Mouse (Mus musculus) brain, adult 2 months (tissue): ENCODE measurements at regions not wholly inside any gene's neighbourhood (a gene's known extent, or its start where the extent isn't known, plus 50 kb on each side); places are given as distances from the start of the nearest gene placed in this dataset.

ENCODE experiments used
- DNase-seq: peaks from one replicate; pipeline ENCODE4 v3.0.0; 2011; ENCODE audit warnings: low read depth, low spot score

DNA sequence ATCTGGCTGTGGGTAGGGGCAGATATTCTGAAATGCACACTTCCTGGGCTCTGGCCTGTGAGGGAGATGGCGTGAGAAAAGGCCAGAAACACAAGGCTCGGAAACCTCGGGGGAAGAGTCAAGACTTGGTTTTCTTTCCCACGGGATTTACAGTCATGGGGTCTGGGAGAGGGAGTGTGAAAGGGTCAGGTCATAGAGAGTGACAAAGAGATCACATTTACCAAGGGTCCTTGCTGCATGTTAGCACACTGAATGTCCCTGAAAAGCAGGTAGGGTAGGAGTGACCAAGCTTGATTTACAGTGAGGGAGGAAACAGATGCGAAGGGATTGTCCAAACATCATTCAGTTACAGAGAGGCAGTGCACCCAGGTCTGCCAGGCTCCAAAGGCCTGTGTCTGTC is 156.0 kb downstream of the Efnb1 start:
- DNase-seq, result no peak

DNA sequence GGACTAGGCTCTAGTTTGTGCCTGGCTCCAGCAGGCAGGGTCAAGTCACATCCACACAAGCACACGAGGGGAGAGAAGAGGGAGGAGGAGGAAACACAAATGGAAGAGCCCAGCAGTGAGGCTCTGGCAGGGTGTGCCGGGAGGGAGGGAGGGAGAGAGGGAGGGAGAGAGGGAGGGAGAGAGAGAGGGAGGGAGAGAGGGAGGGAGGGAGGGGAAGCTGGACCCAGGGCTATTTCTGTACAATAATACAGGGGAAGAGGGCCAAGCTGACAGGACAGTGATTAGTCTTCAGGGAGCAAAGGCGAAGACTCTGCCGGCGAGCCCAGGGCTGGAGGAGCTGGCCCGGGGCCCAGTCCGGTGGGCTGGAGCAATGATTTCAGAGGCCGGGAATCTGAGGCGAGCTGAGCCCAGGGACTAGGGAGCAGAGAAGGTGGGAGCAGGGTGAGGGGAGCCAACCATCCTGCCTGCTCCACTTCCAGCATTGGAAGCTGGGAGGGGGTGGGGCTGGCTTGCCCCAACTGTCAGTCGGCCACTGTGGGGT is 155.6 kb downstream of the Efnb1 start:
- no peak for DNase-seq

DNA sequence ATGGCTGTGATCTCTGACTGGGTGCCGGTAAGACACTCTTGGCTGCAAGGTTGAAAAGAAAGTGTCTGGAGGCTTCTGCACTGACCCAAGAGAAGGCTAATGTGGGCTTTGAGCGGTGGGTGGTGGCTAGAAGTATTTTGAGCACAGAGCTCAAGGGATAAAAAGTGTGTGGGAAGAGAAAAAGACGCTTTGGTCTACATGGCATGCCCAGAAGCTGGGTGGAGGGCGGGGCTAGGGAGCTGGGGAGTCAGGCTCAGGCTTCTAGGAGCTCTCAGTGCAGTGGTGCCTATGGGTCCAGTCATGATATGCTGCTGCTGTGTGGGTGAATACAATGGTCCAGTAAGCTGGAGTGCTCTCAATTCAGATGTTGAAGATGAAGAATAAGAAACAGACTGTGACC is 152.1 kb downstream of the Efnb1 start:
- DNase-seq, result peak; percentile 50

DNA sequence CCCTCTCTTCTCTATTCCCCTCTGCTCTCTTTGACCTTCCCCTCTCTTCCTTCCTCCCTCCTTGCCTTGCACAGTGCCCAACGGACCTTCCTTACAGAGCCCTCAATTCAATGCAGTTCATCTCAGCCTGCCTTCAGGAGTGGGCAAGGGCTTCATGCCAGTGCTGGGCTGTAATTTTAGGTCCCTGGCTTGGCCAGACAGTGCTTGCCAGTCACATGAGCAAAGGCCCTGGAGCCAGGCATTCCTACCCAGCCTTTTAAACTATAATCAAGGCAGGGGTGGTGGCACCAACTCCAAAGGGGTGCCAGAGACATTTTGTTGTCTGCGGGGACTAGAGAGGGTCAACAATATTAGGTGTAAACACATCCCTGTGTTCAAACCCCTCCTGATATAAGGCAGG is 150.9 kb downstream of the Efnb1 start:
- no peak for DNase-seq

DNA sequence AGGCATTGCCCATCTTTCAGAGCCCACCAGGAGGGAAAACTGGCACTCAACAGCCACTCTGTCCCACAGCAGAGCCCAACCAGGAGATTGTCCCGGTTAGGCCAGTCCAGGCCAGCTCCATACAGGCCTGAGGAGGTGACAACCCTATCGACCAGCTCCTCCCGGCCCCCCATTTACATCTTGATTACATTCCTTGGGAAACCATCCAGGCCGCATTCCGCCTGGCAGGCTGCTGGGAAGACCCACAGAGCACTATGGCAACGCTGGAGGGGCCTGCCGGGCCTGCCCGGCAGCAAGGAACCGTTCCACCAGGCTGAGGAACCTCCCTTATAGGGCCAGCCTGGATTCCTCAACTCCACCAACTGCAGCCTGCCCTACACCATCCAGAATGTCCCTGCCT is 149.7 kb downstream of the Efnb1 start:
- no peak for DNase-seq

DNA sequence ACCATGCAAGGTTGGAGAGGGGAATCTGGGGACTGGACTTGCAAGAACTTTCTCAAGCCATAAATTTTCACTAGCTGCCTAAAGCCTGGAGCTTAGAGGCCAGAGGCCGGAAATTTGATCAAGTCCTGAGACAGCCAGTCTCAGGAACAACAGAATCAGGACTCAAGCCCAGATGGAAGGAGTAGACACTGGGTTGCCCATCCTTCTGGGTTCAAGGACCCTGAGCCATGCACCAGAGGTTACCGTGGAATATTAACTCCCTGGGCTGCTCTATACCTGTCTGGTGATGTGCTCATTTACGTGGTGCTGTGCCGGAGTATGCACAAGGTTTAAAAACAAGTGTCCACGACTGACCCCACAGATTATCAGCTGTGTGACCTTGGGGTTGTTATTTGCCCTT is 145.1 kb downstream of the Efnb1 start:
- no peak for DNase-seq

DNA sequence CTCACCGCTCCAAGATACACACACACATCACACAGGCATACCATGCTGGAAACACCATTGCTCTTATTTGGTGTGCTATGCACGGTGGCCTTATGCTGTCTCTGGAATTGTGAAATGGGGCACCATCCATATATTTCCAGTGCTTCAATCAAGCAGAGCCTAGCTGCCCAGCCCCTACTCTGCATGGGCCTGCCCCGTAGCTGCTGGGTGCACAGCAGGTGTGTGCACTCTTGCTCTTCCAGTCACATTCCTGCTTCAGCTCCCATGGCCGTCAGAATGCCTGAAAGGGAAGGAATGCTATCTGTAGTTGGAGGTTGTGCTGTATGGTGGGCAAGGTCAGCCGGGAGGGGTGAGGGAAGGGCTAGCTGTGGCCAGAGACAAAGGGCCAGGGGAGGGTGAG is 144.6 kb downstream of the Efnb1 start:
- no peak for DNase-seq

DNA sequence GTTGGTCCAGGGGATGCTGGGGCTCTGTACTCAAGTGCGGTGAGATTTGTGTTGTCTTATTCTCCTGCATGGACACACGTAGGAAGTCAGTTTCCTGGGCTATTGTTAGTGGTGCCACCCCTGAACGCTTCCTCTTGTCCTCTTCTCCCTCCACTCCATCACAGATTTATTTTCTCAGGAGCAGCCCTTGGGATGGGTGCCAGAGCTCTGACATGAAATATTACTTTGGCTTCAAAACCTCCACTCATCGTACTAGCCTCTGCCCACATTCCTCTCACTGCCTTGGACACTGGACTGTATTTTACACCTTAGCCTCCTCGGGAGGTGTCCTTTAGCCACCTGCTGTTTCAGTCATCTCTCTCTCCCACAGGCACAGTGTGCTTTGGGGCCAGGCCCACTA is 139.6 kb downstream of the Efnb1 start:
- DNase-seq, result no peak

DNA sequence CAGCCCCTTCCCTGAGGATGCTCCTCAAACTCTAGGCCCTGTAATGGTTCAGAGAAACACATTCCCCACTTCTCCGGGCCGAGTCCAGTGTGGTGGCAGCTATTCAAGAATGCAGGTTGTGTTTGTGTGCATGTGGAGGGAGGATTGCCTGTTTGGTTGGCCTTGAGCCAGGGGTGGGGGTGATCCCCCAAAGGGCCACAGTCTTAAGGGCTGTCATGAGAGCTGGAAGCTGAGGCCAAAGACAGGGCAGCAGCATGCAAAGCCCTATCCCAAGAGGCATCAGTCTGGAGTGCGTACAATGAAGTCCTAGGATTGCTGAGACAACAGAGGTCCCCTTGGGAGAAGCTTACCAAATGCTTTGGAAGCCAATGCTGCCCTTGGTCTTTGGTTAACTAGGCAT is 136.0 kb downstream of the Efnb1 start:
- DNase-seq, result no peak

DNA sequence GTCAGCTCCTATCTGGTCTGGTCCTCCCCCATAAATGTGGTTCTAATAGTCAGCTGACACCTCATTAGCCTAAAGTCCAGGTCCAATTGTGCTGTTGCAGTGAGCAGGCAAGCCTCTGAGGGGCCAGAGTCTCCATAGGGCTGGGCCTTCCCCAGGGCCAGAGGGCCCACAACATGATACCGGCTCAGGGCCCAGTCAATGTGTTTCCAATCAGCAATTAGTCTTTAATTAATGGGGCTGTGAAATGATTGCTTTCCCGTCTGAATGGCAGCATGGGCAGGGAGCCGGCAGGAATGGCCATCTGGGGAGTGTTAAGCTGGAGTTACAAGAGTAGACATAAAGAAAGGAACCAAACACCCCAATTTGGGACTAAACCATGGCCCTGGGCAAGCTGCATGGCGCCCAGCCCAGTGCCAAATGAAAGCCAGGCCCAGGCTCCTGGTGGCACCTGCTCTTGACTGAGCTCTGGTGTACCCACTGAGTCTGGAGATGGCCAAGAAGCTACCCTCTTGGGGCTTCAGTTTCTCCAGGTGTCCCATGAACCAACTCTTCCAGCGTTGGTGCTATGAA is 113.2 kb downstream of the Efnb1 start:
- DNase-seq, result no peak

DNA sequence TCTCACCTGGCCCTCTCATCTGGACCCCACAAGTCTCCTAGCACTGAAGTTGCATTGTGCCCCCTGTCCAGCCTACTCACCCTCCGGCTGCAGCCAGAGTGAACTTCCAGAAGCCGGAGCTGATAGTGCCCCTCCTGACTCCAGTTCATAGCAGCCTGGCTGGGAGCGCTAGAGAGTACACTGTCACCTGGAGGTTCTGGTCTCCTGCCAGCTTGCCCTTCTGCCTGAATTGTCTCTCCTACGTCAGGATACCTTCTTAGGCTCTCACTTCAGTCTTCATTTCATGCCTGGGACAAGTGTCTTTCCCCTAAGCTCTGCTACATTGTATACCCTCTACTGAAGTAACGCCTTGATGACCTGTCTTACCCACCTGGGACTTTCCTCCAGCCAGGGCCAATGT is 112.3 kb downstream of the Efnb1 start:
- peak; percentile 17 for DNase-seq

DNA sequence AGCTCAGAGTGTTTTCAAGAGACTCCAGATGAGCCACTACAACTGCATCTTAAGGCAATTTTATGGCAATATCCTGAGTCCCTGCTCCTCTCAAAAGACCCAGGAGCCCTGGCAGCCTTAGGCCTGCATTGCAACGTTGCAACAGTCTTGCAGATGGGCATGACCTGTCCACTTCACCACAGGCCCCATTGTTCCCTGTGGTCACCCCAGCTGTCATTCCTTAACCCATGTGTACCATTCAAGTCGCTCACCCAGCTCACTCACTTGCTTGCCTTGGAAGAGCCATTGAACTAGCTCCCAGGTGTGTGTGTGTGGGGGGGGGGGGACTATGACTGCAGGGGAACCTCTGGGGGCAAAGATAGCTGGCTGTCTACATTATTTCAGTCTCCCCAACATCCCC is 110.8 kb downstream of the Efnb1 start:
- peak; percentile 49 for DNase-seq

DNA sequence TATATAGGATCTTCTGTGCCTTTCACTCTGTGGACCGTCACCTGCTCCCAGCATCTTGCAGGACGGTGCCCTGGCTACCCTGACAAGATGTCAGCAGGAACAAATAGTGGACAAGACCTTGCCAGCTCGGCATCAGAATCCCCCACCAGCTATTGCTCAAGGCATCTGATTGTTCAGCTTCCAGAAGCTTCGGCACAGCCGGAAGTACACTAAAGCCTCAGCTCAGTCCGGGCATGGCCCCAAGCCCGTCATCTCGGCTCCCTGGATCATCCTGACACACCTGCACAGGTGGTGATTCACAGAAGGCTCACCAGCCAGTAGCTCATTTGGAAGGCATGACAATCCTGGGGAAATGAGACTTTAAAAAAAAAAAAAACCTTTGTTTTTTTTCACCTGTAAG is 110.1 kb downstream of the Efnb1 start:
- no peak for DNase-seq

DNA sequence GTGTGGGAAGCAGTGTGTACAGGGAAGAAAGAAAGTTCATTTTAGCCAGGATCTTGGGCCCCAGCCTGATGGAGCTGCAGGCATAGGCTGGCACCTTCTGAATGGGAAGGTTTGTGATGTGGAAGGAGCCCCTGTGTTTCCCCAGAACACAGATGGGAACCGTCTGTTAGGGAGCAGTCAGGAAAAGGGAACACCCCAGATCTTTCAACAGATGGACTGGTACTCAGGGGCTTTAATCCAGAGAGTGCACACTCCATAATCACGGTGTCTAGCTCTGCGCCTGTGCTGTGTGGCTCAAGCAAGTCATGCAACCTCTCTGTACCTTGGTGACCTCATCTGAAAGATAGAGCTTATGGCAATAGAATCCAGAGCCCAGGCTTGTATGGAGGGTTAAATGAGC is 109.6 kb downstream of the Efnb1 start:
- peak; percentile 12 for DNase-seq

DNA sequence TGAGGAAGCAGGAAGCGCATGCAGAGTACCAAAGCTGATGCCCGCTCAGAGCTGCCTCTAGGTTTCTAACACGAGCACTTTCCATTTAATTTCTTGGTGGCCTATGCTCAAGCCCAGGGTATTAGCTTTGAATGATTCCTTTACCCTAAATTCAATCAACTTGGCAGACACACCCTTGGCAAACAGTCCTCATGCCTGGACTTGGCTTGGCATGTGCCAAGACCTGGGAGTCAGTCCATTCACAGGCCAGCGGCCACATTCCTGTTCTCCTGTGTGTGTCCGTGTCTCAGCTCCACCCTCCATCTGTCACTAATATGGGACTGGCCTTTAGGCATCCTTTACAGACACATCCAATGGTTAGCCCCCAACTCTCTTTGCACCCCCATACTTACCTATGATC is 107.3 kb downstream of the Efnb1 start:
- DNase-seq, result peak; percentile 23

DNA sequence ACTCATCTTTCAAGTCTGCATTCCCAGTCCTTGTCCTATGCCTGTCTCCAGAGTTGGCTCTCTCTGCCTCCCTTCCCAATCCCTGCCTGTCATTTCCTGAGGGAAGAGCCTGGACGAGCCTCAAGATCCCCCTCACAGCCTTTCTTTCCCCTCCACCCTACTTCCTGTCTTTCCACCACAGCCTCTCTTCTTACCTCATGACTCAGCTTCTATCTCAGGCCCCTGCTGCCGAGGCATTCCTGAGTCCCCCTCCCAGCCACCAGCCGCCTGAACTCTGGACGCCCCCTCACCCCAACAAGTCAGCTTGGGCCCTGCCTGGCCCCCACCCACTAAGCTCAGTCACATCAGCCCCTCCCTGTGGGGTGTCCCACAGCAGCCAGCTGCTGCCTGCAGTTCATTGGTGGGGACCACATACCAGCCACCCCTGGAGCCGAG is 105.8 kb downstream of the Efnb1 start:
- DNase-seq, result no peak

DNA sequence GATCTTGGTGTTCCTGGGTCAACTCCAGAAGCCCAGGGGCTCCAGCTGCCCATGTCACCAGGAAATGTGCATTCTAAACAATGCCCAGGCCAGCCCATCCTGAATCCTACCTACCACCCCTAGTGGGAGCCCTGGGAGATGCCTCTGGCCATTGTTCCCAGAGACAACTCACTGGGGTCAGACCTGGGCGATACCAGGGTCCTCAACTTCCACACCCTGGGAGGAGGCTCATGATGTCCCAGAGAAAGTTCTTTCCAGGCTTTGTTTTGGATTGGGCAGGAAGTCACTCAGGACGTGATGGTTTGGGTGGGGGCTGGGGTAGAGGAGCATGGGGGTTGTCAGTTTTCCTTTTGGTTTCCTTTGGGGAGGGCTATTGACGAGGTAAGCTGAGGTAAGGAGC is 97.1 kb downstream of the Efnb1 start:
- no peak for DNase-seq

DNA sequence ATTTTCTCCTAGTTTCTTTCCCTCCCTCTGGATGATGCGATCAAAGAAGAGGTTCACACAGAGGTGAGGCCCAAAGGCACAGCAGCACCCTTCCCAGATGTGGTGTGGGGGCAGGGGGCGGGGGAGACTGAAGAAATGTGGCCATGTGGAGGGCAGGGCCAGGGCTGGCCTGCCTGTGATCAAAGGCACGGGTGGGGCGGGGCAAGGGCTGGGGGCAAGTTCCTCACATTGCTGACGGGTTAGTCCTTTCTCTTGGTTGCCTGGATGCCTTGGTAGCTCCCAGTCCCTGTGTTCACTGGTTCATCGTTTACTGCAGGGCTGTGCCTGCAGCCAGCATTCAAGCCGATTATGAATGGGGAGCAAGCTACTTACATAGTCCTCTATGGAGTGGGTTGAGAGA is 96.4 kb downstream of the Efnb1 start:
- no peak for DNase-seq

DNA sequence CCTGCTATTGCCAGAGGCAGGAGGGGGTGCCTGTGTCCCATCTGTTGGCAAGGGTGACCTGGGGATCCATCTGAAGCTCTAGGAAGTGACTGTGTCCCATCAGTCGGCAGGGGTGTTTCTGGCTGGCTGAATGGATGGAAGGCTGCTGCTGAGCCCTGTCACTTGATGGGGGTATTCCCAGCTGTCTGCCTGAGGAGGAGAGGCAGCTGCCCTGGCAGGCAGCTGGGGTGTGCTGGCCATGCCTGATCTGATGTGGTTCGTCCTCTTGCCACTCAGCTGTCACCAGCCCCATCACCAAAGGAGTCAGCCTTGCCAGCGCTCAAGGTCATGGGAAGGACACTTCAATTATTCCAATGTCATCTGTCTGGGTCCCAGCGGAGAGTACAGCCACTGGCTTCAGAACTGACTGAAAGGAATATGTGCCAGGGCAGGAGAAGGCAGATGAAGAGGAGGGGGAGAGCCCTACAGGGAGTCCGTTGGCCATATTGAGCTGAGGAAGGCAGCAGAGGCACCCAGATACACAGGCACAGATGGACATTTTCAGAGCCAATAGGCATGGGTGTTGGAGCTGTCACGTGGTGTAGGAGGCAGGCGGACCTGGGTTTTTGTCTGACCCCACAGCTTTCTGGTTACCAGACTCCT is 89.3 kb downstream of the Efnb1 start:
- DNase-seq, result no peak

DNA sequence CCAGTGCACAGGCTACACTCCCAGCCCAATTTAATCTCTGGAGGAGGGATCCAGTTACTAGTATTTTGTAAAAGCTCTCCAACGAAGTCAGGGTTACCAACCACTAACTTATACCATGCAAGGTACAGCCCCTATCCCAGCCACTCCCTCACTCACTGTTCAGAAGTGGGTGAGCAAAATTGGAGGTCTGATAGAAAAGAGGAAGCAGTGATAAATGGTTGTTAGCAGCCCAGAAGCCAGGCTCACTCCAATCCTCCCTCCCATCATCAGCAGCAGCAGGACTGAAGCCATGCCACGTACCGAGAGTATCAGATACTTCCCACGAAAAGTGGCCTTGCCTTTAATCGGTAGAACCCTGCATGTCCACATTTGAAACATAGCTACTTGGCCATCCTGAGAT is 86.1 kb downstream of the Efnb1 start:
- DNase-seq, result no peak

DNA sequence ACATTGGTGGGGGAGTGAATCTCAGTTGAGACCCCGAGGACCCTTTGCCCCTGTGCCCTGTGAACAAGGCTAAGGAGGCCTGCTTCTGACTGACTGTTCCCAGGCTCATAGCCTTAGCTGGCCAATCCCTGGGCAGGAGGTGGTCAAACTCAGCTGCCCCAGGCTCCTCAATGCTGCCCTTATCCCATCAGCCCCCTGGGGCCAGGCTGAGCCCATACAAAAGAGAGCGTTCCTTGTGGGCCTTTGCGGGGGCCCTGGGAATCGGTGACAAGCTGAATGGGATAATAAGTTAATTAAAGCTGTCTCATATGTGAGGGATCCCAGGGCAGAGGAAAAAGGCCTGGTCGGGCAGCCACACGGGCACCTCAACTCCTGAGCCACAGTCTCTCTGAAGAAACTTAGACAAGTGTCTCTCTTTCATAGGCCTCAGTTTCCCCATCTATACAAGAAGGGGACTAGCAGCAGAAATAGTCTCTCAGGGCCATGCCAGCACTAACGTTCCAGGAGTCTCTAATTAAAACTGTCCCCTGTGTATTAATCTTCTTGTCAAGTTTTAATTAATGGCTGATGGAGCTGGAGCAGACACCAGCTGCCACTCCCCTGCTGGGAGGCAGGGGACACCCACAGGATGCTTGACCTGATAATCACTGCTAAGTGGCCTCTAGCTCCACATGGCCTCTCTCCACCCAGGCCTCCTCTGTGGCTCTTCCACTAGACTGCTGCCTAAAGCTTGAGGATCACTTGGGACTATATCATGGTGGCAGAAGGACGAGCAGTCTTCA is 84.9 kb downstream of the Efnb1 start:
- DNase-seq, result no peak

DNA sequence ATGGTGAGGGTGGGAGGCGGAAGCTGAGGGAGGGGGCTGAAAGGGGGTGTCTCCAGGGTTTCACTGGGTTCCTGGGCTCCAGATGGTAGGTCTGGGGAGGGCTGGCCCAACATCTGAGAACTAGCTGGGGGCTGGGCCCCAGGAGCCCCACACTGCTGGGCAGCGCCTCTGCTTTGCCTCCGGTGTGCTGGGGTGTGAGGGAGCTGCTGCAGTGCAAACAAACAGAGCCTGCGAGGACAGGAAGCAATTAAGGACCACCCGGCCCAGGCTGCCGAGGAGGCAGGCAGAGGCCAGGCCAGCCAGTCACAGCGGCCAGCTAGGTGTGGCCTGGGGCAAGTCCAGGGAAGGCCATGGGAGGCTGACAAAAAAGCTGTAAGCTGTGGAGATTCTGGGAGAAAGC is 82.3 kb downstream of the Efnb1 start:
- DNase-seq, result no peak
